ENCODE assay signal across 15 mouse cellular contexts in the genomic region with DNA sequence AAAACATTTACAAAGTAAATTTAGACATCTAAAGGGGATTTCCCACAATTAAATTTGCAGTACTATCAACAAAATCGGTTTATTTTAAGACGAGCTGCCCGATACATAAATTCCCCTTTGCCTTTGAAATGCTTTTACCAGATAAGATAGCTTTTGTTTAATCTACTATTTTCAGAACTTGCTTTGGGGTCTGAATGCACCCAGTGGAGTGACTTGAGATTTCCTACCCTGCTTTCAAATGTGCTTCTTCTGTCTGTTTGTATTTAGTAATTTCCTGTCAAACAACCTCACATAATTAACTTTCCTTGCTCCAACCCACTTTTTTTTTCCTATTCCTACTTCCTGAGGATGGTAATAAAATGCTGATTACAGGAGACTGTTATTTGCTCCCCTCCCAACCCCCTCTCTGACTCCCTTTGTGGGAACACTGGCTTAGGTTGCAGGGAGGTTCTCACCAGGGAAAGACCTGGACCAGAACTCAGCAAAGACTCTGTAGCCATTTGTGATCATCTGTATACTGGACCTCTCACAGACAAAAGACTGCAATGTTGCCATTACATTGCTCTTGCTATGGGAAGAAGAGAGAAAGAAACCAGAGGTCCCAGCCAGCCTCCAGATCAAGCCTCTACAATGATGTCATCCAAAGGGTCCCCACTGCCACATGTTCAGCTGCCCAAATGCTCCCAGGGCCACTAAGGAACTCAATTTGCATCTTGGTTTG.
DNase-seq lines count a peak whose midpoint lies in the region; ATAC-seq and TF ChIP-seq lines count a peak whose summit lies in the region.
"Had no signal": no experiment of that assay in that cellular context is flagged by ENCODE, and none has a peak within 500 bp of the region (broad histone marks: within the 10 kb centered on the region; RNA-seq: fewer than 3 reads in every experiment).

No protein-coding gene starts in this region.

- H3K79me2 ChIP-seq in heart, adult 2 months (replicated peaks; ENCODE audit: control insufficient read depth, insufficient read depth, low read length): no peaks in the 10 kb centered on the region

- no peak overlapping the region for H3K9ac ChIP-seq in heart, adult 2 months (ENCODE audit: low read depth, low read length)
- H3K9ac ChIP-seq: stomach, embryonic 15.5 days had no signal

- intact Hi-C loops in heart, adult 2 months (cut with DNase I): no loop called here
- intact Hi-C loops in left cerebral cortex, postnatal 25 days (cut with DNase I): no loop called here

- no peak for TF ChIP-seq POLR2A in heart, adult 2 months (IDR thresholded peaks at IDR 0.05; ENCODE audit: insufficient read depth, low read depth, low read length)

- 31% methylated on average over 3 of the region's 3 CpGs for WGBS in heart, adult 2 months

- TF ChIP-seq EP300 in heart, adult 2 months (IDR thresholded peaks at IDR 0.05; ENCODE audit: insufficient read depth, low read depth, low read length): no peak

- no peak overlapping the region for H3K4me3 ChIP-seq in heart, adult 2 months
- H3K4me3 ChIP-seq: myocyte; stomach, embryonic 15.5 days had no signal

- peak; percentile 29 for ATAC-seq in activated CD4-positive, CD25-positive, alpha-beta regulatory T cell, adult 4 months

- H3K4me1 ChIP-seq in heart, adult 2 months (ENCODE audit: control insufficient read depth, insufficient read depth, low read length): peaks cover 7% of the 10 kb centered on the region

- H3K27me3 ChIP-seq in heart, adult 2 months (ENCODE audit: control insufficient read depth, insufficient read depth, low read length): no peaks in the 10 kb centered on the region
- H3K27me3 ChIP-seq: stomach, embryonic 15.5 days had no signal

- TF ChIP-seq CTCF in heart, adult 2 months (IDR thresholded peaks at IDR 0.05): no peak

- H3K36me3 ChIP-seq in heart, adult 2 months (ENCODE audit: control insufficient read depth, insufficient read depth, low read length): no peaks in the 10 kb centered on the region
- H3K36me3 ChIP-seq: stomach, embryonic 15.5 days had no signal

- H3K27ac ChIP-seq in heart, adult 2 months: no peak overlapping the region
- H3K27ac ChIP-seq: stomach, embryonic 15.5 days had no signal

- DNase-seq in heart, adult 11 months: peak; percentile 67
- no peak for DNase-seq in heart, adult 2 months
- peak; percentile 16 for DNase-seq in kidney, postnatal 14 days
- no peak for DNase-seq in kidney, adult 9 months
- DNase-seq in induced T-regulatory cell, adult 2 months (ENCODE audit: low read depth): peak; percentile 4
- no peak for DNase-seq in urinary bladder, postnatal 4 days (ENCODE audit: low spot score in 2 of 2)
- DNase-seq in left cerebral cortex, postnatal 25 days (ENCODE audit: low spot score in 2 of 2): no peak
- DNase-seq: adrenal gland, adult 8-10 months; B cell, adult 2 months; gastrocnemius, postnatal 10 days; kidney, adult 18-20 months; right cerebral cortex, postnatal 25 days had no signal

Comparison
In these comparisons a context has a peak if more than half of its experiments do, and no peak if none do; other contexts are left out.
1. DNase-seq: peak in heart, adult 11 months (single experiment), kidney, postnatal 14 days (single experiment) and induced T-regulatory cell, adult 2 months (single experiment); none in heart, adult 2 months (0 of 2), kidney, adult 9 months (single experiment), urinary bladder, postnatal 4 days (0 of 2) and left cerebral cortex, postnatal 25 days (0 of 2).